Mouse (Mus musculus): ENCODE measurements around the gene Cpe. TPM values are rescaled to one million over a fixed set of nuclear protein-coding genes. Genes with fewer than 3 reads are reported as not detected.
"Not testable (repeated sequence)": the region's sequence is repeated elsewhere in the genome, so short reads cannot be mapped to it uniquely, and the experiment has no call there.

The Cpe gene
- polyA plus RNA-seq, 1 experiment from 2014 or later = 4.3 TPM

- H3K4me1 ChIP-seq (ENCODE audit: control insufficient read depth, low read depth, low read length) = no peaks in the 10 kb centered on the region
- ATAC-seq (ENCODE audit: low read depth) = no peak
- 63% methylated on average over 6 of the region's 6 CpGs for WGBS (ENCODE audit: insufficient replicate concordance)
- H3K27ac ChIP-seq (ENCODE audit: low read length) = no peak overlapping the region
- H3K9ac ChIP-seq (ENCODE audit: low read depth, low read length) = no peak overlapping the region
- H3K36me3 ChIP-seq (ENCODE audit: control insufficient read depth, insufficient read depth) = no peaks in the 10 kb centered on the region
- no peaks in the 10 kb centered on the region for H3K9me3 ChIP-seq (replicated peaks; ENCODE audit: control insufficient read depth, low read length)
- H3K4me3 ChIP-seq (ENCODE audit: low read depth, low read length) = no peak overlapping the region
- H3K4me2 ChIP-seq (ENCODE audit: low read depth, low read length) = no peak overlapping the region
- peaks cover 30% of the 10 kb centered on the region for H3K27me3 ChIP-seq (ENCODE audit: control insufficient read depth, insufficient read depth, low read depth, low read length)
Measured at GRCm38 (mm10) chr8:64690306-64690705, 2.5 kb downstream of the Cpe start.

DNA sequence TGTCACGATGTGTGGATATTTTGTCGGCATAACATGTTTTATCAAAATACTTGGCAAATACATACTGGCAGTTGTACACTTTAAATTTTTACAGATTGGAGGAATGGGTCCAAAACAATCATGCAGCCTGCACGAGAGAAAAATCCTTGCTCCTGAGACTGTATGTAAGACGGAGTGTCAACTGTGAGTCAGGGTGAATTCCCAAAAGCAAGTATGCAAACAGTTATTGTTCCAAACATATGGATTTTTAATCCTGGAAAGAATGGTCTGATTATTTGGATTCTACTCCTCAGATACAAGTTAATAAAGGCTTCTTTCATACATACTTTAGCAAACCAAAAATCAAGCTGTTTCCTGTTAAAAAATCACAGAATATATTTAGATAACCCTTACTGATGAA is 4.1 kb downstream of the Cpe start:
- H3K9me3 ChIP-seq (replicated peaks; ENCODE audit: control insufficient read depth, low read length) = no peaks in the 10 kb centered on the region
- H3K27me3 ChIP-seq (ENCODE audit: control insufficient read depth, insufficient read depth, low read depth, low read length) = peaks cover 24% of the 10 kb centered on the region
- H3K4me2 ChIP-seq (ENCODE audit: low read depth, low read length) = no peak overlapping the region
- no peaks in the 10 kb centered on the region for H3K4me1 ChIP-seq (ENCODE audit: control insufficient read depth, low read depth, low read length)
- no peak overlapping the region for H3K4me3 ChIP-seq (ENCODE audit: low read depth, low read length)
- H3K9ac ChIP-seq (ENCODE audit: low read depth, low read length) = no peak overlapping the region
- ATAC-seq (ENCODE audit: low read depth) = no peak
- WGBS (ENCODE audit: insufficient replicate concordance) = 66% methylated on average over 4 of the region's 4 CpGs
- no peaks in the 10 kb centered on the region for H3K36me3 ChIP-seq (ENCODE audit: control insufficient read depth, insufficient read depth)
- no peak overlapping the region for H3K27ac ChIP-seq (ENCODE audit: low read length)

- H3K9ac ChIP-seq (ENCODE audit: low read depth, low read length) = no peak overlapping the region
- 57% methylated on average over 3 of the region's 3 CpGs for WGBS (ENCODE audit: insufficient replicate concordance)
Measured at GRCm38 (mm10) chr8:64688161-64688560, 4.7 kb downstream of the Cpe start.

GRCm38 (mm10) chr8:64682501-64682900 is 10.4 kb downstream of the Cpe start:
- ATAC-seq (ENCODE audit: low read depth) = no peak
- H3K4me3 ChIP-seq (ENCODE audit: low read depth, low read length) = no peak overlapping the region

More at GRCm38 (mm10) chr8:64688161-64688560, 4.7 kb downstream of the Cpe start:
- no peaks in the 10 kb centered on the region for H3K4me1 ChIP-seq (ENCODE audit: control insufficient read depth, low read depth, low read length)
- H3K4me2 ChIP-seq (ENCODE audit: low read depth, low read length) = no peak overlapping the region
- H3K27me3 ChIP-seq (ENCODE audit: control insufficient read depth, insufficient read depth, low read depth, low read length) = peaks cover 18% of the 10 kb centered on the region
- H3K9me3 ChIP-seq (replicated peaks; ENCODE audit: control insufficient read depth, low read length) = no peaks in the 10 kb centered on the region
- H3K36me3 ChIP-seq (ENCODE audit: control insufficient read depth, insufficient read depth) = no peaks in the 10 kb centered on the region
- ATAC-seq (ENCODE audit: low read depth) = no peak
- H3K4me3 ChIP-seq (ENCODE audit: low read depth, low read length) = no peak overlapping the region
- no peak overlapping the region for H3K27ac ChIP-seq (ENCODE audit: low read length)

DNA sequence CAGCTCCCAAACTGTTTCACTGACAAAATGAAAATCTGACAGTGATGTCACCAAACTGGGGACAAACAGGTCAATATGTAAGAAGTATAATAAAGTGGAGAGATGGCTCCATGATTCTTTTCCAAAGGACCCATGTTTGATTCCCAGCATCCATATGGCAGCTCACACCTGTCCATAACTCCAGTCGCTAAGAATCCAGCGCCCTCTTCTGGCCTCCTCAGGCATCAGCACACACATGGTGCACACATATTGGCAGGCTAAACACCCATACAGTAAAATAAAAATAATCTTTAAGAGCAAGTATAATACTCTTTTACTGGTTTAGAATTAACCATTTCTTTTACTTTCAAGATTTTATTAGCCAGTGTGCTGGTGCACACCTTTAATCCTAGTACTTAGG is 16.5 kb downstream of the Cpe start:
- H3K36me3 ChIP-seq (ENCODE audit: control insufficient read depth, insufficient read depth) = no peaks in the 10 kb centered on the region
- no peaks in the 10 kb centered on the region for H3K9me3 ChIP-seq (replicated peaks; ENCODE audit: control insufficient read depth, low read length)
- no peaks in the 10 kb centered on the region for H3K4me1 ChIP-seq (ENCODE audit: control insufficient read depth, low read depth, low read length)
- no peak overlapping the region for H3K4me3 ChIP-seq (ENCODE audit: low read depth, low read length)
- H3K9ac ChIP-seq (ENCODE audit: low read depth, low read length) = no peak overlapping the region
- no peak for ATAC-seq (ENCODE audit: low read depth)
- H3K4me2 ChIP-seq (ENCODE audit: low read depth, low read length) = no peak overlapping the region
- H3K27ac ChIP-seq (ENCODE audit: low read length) = no peak overlapping the region
- 61% methylated on average over 2 of the region's 2 CpGs for whole genome bisulfite sequencing (ENCODE audit: insufficient replicate concordance)
- H3K27me3 ChIP-seq (ENCODE audit: control insufficient read depth, insufficient read depth, low read depth, low read length) = no peaks in the 10 kb centered on the region

More at GRCm38 (mm10) chr8:64682501-64682900, 10.4 kb downstream of the Cpe start:
- Histone ChIP-seq H3K4me2 (ENCODE audit: low read depth, low read length) (no peak overlapping the region), H3K4me1 (ENCODE audit: control insufficient read depth, low read depth, low read length) (no peaks in the 10 kb centered on the region), H3K9me3 (replicated peaks; ENCODE audit: control insufficient read depth, low read length) (no peaks in the 10 kb centered on the region), H3K27me3 (ENCODE audit: control insufficient read depth, insufficient read depth, low read depth, low read length) (no peaks in the 10 kb centered on the region), H3K9ac (ENCODE audit: low read depth, low read length) (no peak overlapping the region), H3K27ac (ENCODE audit: low read length) (no peak overlapping the region), H3K36me3 (ENCODE audit: control insufficient read depth, insufficient read depth) (no peaks in the 10 kb centered on the region)
- WGBS (ENCODE audit: insufficient replicate concordance) = 78% methylated on average over 3 of the region's 3 CpGs

DNA sequence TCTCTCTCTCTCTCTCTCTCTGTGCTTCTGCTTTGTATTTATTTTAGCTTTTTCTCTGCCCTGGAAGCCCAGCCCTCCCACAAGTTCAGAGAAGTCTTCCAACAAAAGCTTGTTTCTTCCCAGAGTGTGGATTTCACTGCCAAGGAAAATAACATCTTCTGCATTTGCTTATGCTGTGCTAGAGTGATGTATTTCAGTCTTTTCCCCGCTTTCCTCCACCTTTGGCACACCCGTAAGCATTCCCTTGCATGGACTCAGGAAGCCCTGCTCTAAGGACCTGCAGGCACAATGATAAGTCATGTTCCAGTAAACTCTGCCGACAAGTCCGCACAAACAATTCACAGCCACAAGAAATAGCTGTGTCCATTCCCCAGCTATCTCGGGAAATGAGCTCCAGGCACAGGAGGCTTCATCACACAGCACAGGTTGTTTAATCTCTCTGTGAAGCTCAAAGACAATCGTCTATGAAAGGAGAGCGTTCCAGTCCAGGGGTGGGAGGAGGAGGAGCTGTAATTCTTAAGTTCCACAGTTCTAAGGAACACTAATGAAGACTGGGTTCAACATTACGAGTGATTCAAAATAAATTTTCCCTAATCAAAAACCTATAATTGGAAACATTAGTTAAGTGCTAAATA is 17.8 kb downstream of the Cpe start:
- no peak for ATAC-seq (ENCODE audit: low read depth)
- H3K4me2 ChIP-seq (ENCODE audit: low read depth, low read length) = no peak overlapping the region
- no peaks in the 10 kb centered on the region for H3K9me3 ChIP-seq (replicated peaks; ENCODE audit: control insufficient read depth, low read length)
- H3K36me3 ChIP-seq (ENCODE audit: control insufficient read depth, insufficient read depth) = no peaks in the 10 kb centered on the region
- 61% methylated on average over 8 of the region's 8 CpGs for WGBS (ENCODE audit: insufficient replicate concordance)
- no peaks in the 10 kb centered on the region for H3K4me1 ChIP-seq (ENCODE audit: control insufficient read depth, low read depth, low read length)
- H3K27ac ChIP-seq (ENCODE audit: low read length) = no peak overlapping the region
- H3K27me3 ChIP-seq (ENCODE audit: control insufficient read depth, insufficient read depth, low read depth, low read length) = no peaks in the 10 kb centered on the region
- H3K4me3 ChIP-seq (ENCODE audit: low read depth, low read length) = no peak overlapping the region
- no peak overlapping the region for H3K9ac ChIP-seq (ENCODE audit: low read depth, low read length)

DNA sequence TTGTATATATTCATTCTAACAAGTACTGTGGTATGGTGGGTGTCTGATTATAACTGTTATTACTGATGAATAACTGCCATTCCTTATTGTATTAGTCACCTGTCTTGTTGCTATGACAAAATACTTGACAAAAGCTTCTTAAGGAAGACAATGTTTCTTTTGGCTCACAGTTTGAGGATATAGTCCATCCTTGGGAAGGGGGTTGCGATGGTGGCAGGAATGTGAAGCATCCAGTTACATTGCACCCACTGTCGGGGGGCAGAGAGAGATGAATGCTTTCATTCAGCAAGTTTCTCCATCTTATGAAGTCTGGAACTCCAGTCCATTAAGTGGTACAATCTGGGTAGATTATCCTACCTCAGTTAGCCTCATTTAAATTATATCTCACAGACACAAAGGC is 19.9 kb downstream of the Cpe start:
- WGBS (ENCODE audit: insufficient replicate concordance) = 51% methylated on average over 2 of the region's 2 CpGs
- Histone ChIP-seq H3K4me2 (ENCODE audit: low read depth, low read length) (no peak overlapping the region), H3K9ac (ENCODE audit: low read depth, low read length) (no peak overlapping the region), H3K9me3 (replicated peaks; ENCODE audit: control insufficient read depth, low read length) (no peaks in the 10 kb centered on the region), H3K27ac (ENCODE audit: low read length) (no peak overlapping the region), H3K4me3 (ENCODE audit: low read depth, low read length) (no peak overlapping the region), H3K27me3 (ENCODE audit: control insufficient read depth, insufficient read depth, low read depth, low read length) (no peaks in the 10 kb centered on the region), H3K36me3 (ENCODE audit: control insufficient read depth, insufficient read depth) (no peaks in the 10 kb centered on the region), H3K4me1 (ENCODE audit: control insufficient read depth, low read depth, low read length) (no peaks in the 10 kb centered on the region)
- ATAC-seq (ENCODE audit: low read depth) = no peak

DNA sequence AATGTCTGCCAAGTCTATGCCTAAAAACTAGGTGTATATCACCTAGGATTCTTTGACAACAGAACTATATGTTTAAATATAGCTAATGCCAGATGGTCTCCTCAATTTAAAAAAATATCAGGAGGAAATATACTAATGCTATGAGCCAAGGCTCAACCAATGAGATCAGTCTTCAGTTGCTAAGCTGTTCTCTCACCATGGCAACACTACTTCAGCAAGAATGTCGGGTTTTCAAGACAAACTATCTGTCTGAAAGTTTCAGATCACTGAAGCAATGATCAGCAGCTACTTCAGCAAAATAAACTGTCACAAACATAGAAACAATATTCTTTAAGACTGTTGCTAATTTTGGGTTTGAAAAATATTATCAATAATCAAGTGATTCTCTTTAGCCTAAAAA is 20.9 kb downstream of the Cpe start:
- 16% methylated on average over 1 of the region's 1 CpGs for WGBS (ENCODE audit: insufficient replicate concordance)
- H3K36me3 ChIP-seq (ENCODE audit: control insufficient read depth, insufficient read depth) = no peaks in the 10 kb centered on the region
- H3K9ac ChIP-seq (ENCODE audit: low read depth, low read length) = no peak overlapping the region
- no peaks in the 10 kb centered on the region for H3K4me1 ChIP-seq (ENCODE audit: control insufficient read depth, low read depth, low read length)
- H3K4me3 ChIP-seq (ENCODE audit: low read depth, low read length) = no peak overlapping the region
- H3K4me2 ChIP-seq (ENCODE audit: low read depth, low read length) = no peak overlapping the region
- no peaks in the 10 kb centered on the region for H3K9me3 ChIP-seq (replicated peaks; ENCODE audit: control insufficient read depth, low read length)
- ATAC-seq (ENCODE audit: low read depth) = no peak
- H3K27ac ChIP-seq (ENCODE audit: low read length) = no peak overlapping the region
- H3K27me3 ChIP-seq (ENCODE audit: control insufficient read depth, insufficient read depth, low read depth, low read length) = no peaks in the 10 kb centered on the region

GRCm38 (mm10) chr8:64666305-64666704 is 26.5 kb downstream of the Cpe start:
- ATAC-seq (ENCODE audit: low read depth); H3K9ac ChIP-seq (ENCODE audit: low read depth, low read length); H3K4me3 ChIP-seq (ENCODE audit: low read depth, low read length); H3K9me3 ChIP-seq (replicated peaks; ENCODE audit: control insufficient read depth, low read length); H3K4me1 ChIP-seq (ENCODE audit: control insufficient read depth, low read depth, low read length); H3K27ac ChIP-seq (ENCODE audit: low read length); H3K4me2 ChIP-seq (ENCODE audit: low read depth, low read length); H3K36me3 ChIP-seq (ENCODE audit: control insufficient read depth, insufficient read depth); H3K27me3 ChIP-seq (ENCODE audit: control insufficient read depth, insufficient read depth, low read depth, low read length): not testable (repeated sequence)
- WGBS (ENCODE audit: insufficient replicate concordance) = 59% methylated on average over 13 of the region's 13 CpGs

Data from liver, embryonic 16.5 days (tissue).